Mouse (Mus musculus) adrenal gland, adult 18-20 months (tissue): ENCODE measurements around the gene Amfr. TPM values are rescaled to one million over a fixed set of nuclear protein-coding genes. Genes with fewer than 3 reads are reported as not detected.

ENCODE experiments used
- DNase-seq, 2 experiments: peaks; one replicate each; pipeline ENCODE4 v3.0.0; 2021 to 2022; ENCODE audit warnings: low spot score in 2 of 2
- microRNA-seq, 2 experiments: library from miRNA; unstranded; fragments of <30 nt; microRNA quantifications; one replicate each; pipeline ENCODE4 v1.2.0; 2021; ENCODE audit warnings: borderline number of aligned reads in 2 of 2
- total RNA-seq, 2 experiments: library from RNA; stranded (reverse); gene quantifications; 1 replicate in 1 of 2; 2 replicates in 1 of 2; pipeline ENCODE4 v1.2.3; 2021

The Amfr gene
- total RNA-seq, 2 experiments from 2014 or later, result 174 to 283 TPM

GRCm38 (mm10) chr8:93938193-93938592 is 74.4 kb downstream of the Amfr start:
- no peak for DNase-seq

- DNase-seq, result no peak
Measured at GRCm38 (mm10) chr8:93933288-93933687, 79.4 kb downstream of the Amfr start.

DNA sequence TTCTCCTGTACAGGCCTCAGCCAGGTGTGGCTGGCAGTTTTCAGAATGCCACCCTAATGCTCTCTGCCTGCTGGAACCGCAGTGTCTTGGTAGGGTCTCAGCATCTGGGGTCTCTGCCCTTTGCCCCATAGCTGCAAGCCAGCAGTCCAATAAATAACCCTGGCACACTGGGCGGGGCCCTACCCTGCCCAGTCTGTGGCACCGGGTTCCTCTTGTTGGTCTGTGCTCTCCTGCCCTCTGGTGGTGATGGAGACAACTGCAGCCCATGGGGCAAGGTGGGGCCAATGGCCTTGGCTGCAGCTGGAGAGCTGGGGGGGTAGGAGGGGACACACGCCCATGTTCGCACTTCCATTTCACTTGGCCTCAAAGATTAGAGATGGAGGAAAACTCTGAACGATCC is 79.8 kb downstream of the Amfr start:
- peak; percentile 76 to 78 for DNase-seq

GRCm38 (mm10) chr8:93931336-93931735 is 81.3 kb downstream of the Amfr start:
- no peak for DNase-seq

GRCm38 (mm10) chr8:93929233-93929632 is 83.4 kb downstream of the Amfr start:
- no peak for DNase-seq

GRCm38 (mm10) chr8:93925513-93925912 is 87.1 kb downstream of the Amfr start:
- DNase-seq, result no peak

GRCm38 (mm10) chr8:93923897-93924334 is 88.7 kb downstream of the Amfr start:
- no peak for DNase-seq

Small RNAs within 50 kb of the gene (microRNA-seq; reads per million reads assigned to microRNA genes)
- 0 reads per million in 2 experiments for gene Gm24159

Other genes with a start within 250 kb of the Amfr start
- 10 to 100 TPM; 32.5 to 52.8 TPM for gene Gnao1, start 202.9 kb downstream of the Amfr start, total RNA-seq
- gene Nudt21, start 24.2 kb upstream of the Amfr start, total RNA-seq, result 10 to 100 TPM; 29.4 to 33.1 TPM
- 10 to 100 TPM; 19.5 to 20.1 TPM for gene Ogfod1, start 24.4 kb upstream of the Amfr start, total RNA-seq
- gene Bbs2, start 86.1 kb upstream of the Amfr start, total RNA-seq, result 10 to 100 TPM; 20.1 to 21.4 TPM
- gene Mt4, start 124.4 kb upstream of the Amfr start, total RNA-seq, result not detected
- 1 to 10 TPM; 4.5 to 7.2 TPM for gene Mt3, start 139.8 kb upstream of the Amfr start, total RNA-seq
- 100 to 1,000 TPM; 203 to 204 TPM for gene Mt2, start 159.8 kb upstream of the Amfr start, total RNA-seq
- gene Mt1, start 166.2 kb upstream of the Amfr start, total RNA-seq, result 100 to 1,000 TPM; 291 to 329 TPM
- 10 to 100 TPM; 10.7 to 11.3 TPM for gene Nup93, start 201.7 kb upstream of the Amfr start, total RNA-seq